Mouse (Mus musculus) kidney, adult 11 months (tissue): ENCODE data around the gene 2810408A11Rik.
A peak's percentile ranks its signal among the peaks of the same experiment; 100 is the strongest.

Source experiments
- DNase-seq: peaks from one replicate; pipeline ENCODE4 v3.0.0; 2022

Gene 2810408A11Rik

DNA sequence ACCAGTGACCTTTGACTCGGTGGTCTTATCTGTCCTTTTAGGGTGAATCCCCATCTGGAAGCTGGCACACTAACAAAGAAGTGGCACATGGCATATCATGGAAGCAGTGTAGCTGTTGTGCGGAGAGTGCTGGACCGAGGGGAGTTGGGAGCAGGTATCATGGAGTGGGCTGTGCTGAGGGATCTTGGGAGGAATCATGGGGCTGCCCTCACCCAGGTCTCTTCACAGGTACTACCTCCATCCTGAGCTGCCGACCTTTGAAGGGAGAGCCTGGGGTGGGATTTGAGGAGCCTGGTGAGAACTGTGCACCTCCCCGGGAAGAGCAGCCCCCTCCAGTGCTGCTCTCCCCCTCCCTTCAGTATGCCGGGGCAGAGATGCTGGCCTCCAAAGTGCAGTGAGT, 10.9 kb upstream of the 2810408A11Rik start:
- DNase-seq, result no peak

DNA sequence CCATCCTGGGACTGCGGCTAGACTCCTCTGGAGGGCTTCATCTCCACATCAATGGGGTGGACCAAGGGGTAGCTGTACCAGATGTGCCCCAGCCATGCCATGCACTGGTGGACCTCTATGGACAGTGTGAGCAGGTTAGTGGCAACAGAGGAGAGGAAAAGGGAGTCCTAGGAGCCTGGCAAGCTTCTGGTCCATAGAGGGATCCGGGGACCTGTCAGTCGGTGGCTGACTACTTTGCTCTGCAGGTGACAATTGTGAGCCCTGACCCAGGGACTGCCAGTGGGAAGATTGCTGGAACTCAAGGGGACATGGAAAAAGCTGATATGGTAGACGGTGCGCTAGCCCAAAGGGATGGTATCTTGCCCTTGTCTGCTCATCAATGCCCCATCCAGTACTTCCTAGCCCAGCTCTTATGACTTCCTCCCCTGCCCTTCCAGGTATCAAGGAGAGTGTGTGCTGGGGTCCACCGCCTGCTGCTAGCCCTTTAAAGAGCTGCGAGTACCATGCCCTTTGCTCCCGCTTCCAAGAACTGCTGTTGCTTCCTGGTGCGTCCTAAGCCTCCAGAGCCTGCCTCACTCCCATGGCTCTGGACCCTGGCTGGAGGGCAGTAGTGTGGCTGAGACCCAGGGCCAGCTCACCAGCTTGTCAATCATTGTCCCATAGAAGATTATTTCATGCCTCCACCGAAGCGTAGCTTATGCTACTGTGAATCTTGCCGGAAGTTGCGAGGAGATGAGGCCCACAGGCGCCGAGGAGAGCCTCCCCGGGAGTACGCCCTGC, 10.2 kb upstream of the 2810408A11Rik start:
- DNase-seq, result peak; percentile 87

DNA sequence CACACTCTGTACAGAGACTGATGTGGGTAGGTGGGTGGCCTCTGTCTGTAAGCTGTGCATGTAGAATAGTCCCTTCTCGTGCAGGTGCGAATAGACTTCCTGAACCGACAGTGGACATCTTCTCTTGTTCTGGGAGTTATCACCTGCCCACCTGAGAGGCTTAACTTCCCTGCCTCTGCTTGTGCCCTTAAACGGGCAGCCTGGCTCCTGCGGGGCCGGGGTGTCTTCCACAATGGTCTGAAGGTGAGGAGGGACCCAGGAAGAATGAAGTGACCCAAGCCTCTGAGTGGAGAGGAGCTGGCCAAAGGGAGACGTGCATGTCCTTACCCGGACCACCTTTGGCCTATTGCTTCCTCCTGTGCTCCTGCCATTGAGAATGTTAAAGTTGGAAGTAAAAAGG, 9.4 kb upstream of the 2810408A11Rik start:
- DNase-seq, result no peak

DNA sequence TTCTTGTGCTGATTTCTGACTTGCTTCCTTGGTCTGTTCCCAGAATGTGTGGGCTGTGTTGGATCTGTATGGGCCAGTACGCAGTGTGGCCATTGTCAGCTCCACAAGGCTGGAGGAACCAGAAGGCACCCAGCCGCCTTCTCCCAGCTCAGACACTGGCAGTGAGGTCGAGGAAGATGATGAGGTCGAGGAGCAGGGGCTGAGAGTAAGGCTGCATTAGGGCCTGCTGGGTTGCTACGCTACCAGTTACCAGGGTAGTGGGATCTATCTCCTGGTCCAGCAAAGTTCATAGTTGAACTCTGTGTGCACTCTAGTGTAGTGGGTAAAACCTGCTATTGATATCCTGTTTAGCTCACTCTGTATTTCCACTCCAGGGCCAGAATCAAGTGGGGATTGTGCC, 8.4 kb upstream of the 2810408A11Rik start:
- no peak for DNase-seq

DNA sequence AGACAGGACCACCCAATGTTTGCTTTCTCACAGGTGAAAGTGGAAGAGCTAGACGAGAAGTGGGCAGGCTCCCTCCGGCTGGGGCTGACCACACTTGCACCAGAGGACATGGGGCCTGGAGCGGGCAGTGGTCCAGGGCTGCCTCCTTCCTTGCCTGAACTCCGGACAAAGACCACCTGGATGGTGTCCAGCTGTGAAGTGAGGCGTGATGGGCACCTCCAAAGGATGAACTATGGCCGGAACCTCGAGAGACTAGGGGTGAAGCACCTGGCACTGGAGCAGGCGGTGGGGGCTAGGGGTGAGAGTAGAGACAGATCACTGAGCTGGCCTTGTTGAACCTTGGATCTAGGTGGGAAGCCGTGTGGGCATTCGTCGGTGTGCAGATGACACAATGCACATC, 7.9 kb upstream of the 2810408A11Rik start:
- DNase-seq, result peak; percentile 97

DNA sequence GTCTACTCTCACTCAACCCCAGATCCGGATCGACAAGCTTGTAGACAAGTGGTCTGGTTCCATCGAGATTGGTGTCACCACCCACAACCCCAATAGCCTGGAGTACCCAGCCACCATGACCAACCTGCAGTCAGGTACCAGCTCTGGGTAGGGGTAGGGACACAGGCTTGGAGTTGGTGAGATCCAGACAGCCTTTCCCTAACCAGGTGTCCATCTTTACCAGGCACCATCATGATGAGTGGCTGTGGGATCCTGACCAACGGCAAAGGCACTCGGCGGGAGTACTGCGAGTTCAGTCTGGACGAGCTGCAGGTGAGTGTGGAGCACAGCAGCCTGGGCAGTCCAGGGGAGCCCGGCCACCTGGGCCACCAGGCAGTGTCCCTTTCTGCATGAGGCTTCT, 3.5 kb upstream of the 2810408A11Rik start:
- DNase-seq, result no peak

DNA sequence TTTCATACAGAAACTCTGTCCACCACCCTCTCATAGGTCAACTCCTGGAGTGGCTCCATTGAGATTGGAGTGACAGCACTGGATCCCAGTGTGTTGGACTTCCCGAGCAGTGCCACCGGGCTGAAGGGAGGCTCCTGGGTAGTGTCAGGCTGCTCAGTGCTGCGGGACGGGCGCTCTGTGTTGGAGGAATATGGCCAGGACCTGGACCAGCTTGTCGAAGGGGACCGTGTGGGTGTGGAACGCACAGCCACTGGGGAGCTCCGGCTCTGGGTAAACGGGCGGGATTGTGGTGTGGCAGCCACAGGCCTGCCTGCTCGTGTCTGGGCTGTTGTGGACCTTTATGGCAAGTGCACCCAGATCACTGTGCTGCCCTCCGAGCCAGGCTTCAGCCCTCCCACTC, 2.2 kb upstream of the 2810408A11Rik start:
- no peak for DNase-seq

DNA sequence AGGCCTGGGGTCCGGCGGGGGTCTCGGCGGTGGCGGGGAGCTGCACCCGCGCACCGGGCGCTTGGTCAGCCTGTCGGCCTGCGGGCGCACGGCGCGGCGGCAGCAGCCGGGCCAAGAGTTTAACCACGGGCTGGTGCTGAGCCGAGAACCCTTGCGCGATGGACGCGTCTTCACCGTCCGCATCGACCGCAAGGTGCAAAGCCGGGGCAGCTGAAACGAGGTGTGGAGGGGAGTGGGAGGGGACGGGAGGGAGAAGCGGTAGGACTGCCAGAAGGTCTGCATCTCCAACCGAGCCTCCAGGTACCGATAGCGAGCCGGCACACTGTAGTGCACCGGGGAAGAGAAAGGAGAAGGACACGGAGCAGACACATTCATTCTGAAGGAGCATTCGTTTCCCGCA, 1.2 kb upstream of the 2810408A11Rik start:
- no peak for DNase-seq

DNA sequence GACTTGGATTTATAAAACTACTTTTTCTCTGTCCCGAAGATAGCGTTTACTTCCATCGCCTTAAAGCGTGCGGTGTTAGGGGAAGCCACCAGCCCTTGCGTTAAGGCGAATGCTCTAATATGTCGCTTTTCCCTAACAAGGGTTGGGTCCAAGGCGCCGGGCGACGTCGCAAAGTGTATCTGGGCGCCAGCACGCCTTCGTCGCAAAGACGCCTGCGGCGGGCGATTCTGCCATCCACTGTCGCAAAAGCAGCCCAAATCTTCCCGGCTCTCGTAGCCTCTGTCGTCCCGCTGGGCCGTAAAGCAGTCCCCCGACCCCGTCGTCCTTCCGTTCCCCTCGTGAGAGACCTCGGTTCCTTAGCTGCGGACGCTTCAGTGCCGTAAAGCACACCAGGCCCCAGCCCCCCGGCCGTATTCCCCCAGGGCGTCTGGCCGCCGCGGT, 639 bp upstream of the 2810408A11Rik start:
- peak; percentile 98 for DNase-seq

DNA sequence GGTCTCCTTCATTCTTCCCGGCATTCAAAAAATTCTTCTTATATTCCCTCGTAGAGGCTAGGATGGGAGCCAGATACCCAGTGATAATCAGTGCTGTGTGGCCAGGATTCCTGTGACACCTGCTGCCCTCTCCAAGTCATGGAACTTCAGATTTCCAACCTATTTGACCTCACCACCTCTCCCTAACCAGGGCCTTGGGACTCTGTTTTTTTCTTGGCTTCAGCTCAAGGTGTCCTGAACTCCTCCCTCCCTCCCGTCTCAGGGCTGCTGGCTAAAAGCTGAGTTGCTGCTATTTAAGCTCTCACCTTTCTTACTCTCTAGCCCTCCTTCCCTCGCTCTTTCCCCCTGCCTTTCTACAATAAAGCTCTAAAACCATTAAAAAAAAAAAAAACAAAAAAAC, 917 bp downstream of the 2810408A11Rik start:
- DNase-seq, result no peak

DNA sequence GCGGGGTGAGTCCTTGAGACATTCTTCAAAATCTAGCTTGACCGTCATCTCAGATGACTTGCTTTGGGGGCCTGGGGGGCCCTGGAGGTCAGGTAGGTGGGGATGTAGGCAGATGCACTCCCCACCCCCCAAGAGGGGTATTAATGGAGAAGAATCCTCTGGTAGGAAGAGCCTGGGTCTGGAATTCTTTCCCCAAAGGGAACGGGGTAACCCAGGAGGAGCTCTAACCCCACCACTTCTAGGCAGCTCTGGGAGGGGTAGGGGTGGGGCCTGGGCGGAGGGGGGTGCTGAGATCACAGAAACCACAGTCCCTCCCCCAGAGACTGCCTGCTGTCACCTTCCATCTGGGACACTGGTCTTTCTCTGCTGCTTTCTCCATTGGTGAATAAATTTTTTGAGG, 5.5 kb downstream of the 2810408A11Rik start, which contains the start of gene Acap1:
Acap1 (minus strand) TSS at position 249 of the 400 bp plus-strand sequence.
- no peak for DNase-seq

DNA sequence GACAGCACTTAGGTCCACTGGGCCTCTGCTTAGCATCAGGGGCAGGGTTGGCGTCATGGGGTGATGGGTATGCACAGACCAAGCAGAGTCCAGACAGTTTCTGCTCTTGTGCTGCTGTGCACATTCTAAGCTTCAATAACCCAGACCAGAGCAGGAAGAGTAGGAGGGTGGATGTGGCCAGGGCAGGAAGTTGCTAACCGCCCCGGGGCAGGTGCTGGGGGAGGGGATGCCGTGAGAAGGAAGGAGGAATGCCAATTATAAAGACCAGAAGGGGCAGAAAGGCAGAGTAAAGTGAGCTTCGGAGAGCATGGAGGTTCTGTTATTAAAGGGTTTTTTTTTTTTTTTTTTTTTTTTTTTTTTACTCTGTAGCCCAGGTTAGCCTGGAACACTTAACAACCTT, 6.1 kb downstream of the 2810408A11Rik start:
- no peak for DNase-seq

DNA sequence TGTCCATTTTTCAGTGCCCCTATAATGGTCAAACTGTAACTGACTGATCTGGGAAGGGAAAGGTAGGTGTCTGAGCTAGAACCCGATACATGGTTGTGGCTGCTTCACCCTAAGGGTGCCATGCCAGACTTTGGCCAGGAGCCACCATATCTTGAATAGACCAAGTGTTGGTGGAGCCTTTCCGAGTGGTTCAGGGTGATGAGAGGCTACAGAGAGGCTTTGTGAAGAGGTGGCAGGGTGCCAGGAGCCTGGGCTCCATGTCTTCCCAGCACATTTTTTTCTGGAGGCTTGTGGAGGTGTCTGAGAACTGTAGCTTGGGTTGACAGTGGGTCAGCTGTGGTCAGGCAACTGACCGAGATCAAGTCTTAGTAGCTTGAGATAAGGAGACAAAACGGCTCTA, 9.3 kb downstream of the 2810408A11Rik start:
- DNase-seq, result no peak

DNA sequence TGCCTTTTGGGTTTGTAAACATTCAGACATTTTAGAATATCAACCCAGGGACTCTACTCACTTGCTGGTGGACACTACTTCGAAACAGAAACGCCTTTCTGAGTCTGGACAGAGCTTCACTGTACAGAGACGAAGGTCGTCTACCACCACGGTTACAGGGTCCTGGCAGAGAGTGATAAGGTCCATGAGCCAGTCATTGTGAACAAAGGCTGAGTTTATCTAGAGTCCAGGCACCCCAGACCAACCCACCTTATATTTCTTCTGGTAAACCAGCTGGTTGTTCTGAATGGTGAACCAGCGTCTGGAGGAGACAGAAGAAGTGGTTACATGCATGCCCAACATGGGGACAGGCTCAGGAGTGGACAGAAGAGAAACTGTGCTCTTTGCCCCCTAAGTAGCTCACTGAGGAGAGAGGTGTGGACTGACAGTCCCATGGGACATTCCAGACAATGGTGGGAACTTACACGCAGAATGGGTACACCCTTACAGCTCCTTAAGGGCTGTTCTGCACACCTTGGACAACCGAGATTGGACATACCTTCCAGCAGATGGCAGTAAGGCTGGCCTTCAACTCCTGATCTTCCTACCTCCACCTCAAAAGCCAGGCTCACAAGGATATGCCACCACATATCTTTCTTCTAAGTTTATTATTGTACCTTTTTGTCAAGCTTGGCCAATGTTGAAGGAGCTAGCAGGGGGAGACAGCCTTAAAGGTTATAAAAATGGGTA, 13.7 kb downstream of the 2810408A11Rik start:
- DNase-seq, result no peak

DNA sequence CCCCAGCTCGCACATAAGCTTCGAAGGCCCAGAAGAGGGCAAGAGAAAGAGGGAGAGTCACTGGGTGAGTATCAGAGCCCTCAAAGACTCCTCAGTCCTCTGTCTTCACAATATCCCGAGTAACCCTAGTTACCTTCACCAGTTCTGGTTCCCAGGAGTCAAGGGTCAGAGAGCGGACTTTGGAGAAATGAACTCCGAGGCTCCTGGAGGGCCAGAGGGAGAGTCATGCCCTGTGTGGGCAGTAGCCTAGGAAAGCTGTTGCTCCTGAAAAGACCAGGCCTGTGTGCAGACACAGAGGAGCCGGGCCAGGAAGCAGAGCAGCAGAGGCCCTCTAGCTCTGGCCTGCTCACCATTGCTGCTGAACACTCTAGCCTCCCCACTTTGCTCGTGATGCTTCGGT, 16.1 kb downstream of the 2810408A11Rik start:
- no peak for DNase-seq

DNA sequence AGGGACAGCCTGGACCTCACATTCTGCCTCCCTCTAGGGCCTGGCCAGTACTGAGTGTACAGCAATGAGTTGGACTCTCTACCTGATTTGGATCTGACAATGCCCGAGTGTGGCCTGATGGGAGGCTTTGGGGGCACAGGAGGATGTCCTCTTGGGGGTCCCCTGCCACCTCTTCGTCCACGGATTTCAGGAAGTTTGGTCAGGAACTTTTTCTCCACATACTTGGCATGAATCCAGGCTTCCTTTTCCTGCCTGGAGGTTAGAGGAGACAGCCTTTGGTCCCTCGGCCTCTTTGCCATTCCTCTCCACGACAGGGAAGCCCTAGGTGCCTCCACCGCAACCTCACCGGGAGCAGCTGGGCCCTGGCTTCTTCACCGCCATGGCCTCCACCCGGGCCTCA, 16.5 kb downstream of the 2810408A11Rik start:
- DNase-seq, result no peak

DNA sequence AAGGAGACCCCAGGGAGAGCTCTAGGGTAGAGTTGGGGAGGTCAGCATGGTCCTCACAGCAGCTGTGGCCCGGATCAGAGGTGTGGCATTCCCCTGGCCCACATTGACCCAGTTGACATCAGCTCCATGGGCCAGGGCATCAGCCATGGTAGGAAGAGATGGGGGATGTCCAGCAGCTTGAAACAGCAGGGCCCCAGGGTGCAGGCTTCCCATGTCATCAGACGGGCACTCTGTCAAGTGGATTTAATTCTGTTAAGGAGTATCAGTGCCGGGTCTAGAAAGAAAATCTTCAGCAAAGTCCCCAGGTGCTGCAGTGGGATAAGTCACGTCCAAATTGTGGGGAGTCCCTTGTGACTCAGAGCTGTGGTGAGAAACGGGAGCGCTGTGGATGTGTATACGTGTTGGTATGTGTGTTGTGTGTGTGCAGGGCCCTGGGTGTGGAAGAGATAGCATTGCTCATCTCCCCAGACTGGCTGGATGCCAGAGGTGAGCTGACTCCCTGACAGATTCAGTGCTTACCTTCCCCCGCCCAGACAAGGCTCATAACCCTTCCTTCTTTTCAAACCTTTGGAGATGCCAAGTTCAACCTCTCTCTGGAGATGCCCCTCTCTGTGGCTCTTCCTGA, 17.1 kb downstream of the 2810408A11Rik start:
- no peak for DNase-seq

DNA sequence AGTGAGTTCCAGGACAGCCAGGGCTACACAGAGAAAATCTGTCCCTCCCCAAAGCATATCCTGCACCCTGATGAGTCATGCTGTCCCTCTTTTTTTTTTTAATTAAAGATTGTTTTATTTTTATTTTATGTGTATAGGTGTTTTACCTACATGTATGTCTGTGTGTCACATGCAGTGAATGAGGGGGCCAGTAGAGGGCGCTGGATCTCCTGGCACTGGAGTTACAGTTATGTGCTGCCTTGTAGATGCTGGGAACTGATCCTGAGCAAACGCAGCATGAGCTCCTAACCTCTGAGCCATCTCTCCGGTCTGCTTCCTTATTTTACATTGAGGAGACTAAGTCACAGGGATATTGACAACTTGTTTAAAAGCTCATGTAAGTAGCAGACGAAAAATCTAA, 17.7 kb downstream of the 2810408A11Rik start:
- no peak for DNase-seq

DNA sequence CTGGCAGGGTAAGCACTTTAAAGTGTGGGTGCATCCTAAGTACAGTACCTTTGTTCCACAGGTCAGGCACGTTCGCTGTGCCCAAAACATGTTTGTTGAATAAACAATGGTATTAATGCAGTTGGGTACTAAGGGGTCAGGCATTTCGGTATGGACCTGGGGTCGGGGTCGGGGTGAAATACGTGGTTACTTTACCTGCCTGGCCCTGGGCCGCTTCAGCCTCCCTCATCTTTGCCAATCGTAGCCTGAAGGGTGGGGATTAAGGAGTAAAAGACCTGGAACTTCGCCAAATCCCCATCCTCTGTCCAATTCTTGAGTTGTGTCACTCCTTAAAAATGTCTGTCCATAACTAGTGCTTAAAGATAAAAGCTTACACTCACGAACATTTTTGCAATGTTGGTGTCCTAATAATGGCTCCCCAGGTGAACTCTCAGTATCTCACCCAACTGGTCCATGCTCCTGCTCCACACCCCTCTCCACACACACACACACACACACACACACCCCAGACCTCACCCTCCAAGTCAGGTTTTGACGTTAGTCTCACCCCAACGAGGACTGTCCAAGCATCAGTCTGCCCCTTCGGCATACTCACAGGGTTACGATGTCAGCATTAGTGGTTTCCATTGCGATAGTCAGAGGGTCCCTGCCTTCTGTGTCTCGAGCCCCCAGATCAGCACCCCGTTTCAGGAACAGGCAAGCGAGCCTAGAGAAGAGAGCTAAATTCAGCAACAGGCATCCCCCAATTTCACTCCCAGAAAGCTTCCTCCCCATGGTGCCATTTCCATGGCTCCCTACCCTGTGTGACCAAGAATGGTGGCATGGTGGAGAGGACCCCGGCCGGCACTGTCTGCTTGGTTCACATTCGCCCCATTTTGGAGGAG, 18.8 kb downstream of the 2810408A11Rik start:
- DNase-seq, result no peak

DNA sequence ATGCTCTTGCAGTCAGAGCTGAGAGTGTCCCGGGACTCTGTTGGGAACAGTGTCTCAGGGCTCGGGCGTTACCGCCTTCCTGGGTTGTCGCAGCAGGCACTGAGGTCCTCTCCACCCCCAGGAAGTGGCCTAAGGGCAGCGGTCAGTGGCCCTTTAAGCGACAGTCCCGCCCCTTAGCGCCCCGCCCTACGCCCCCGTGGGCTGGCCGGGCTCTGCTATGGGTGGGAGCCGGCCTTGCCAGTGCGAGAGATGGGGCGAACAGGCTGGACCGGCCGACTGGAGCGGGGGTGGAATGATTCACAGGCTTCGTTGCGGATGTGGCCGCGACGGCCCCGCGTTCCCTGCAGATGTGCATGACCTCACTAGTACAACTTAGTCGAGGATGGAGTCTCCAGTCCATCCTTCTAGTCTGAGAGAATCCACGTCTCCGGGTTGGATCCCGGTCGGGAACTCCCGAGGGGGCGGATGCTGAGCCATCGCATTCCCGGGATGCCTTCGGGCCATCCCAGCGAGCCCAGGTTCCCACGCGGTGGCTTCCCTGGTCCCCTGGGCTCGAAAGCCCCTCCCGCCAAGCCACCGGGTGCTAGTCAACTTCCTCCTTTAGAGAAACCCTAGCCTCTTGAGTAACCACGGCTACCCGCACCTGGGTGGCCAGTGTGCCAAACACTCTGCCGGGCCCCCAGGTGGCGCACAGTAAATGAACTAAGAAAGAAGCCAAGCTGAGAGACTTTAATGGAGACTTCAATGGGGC, 19.8 kb downstream of the 2810408A11Rik start, which contains the start of gene Kctd11:
Kctd11 (minus strand) TSS at position 554 of the 751 bp plus-strand sequence.
- peak; percentile 92 for DNase-seq

DNA sequence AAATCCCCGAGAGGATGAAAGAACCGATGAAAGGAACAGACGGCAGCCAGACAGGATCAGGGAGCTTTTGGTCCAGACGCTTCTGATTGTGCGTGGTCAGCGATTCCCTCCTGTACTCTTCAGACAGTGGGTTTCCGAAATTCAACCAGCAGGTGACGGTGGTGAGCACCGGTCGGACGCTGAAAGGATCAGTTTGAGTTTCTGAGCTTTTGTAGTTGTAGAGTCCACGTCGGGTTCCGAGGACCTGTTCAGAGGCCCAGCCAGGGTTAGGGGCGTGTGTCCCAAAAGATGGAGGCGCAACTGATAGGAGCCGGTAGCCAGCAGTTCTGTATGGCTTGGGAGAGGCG, 20.3 kb downstream of the 2810408A11Rik start:
- peak; percentile 83 for DNase-seq

DNA sequence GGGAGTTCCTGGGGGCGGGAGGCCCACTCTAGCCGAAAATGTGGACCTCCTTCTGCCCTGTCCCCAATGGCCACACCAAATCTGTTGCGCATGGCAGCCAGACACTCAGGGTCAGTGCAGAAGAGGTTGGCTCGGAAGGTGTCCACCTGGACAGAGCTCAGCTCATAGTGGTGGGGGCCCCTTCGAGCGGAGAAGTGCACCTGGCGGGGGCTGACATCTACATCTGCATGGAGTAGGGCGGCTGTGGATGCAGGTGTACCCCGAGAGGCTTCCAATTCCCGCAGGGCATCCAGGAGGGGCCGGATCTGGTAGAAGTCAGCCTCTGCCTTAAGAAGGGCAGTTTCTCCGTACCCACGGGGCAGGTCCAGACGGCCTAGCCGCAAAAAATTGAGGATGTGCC, 21.1 kb downstream of the 2810408A11Rik start:
- no peak for DNase-seq
